Mouse (Mus musculus) hindbrain, postnatal 0 days (tissue): ENCODE measurements at regions not wholly inside any gene's neighbourhood (a gene's known extent, or its start where the extent isn't known, plus 50 kb on each side); places are given as distances from the start of the nearest gene placed in this dataset.

Experiments
- ATAC-seq: fragments of 200-750 bp; cut with Nextera tagmentation; 2 replicates; pipeline ENCODE4 v1.8.0; 2017; ENCODE audit warnings: mild to moderate bottlenecking, moderate TSS enrichment, moderate library complexity
- DNase-seq: peaks from one replicate; pipeline ENCODE4 v3.0.0-alpha.2; 2015; ENCODE audit warnings: low spot score
- H3K27ac ChIP-seq: fragments of 300-500 bp; sonication (generic); 2 replicates; pipeline ENCODE4 v1.5.1; 2014; ENCODE audit warnings: mild to moderate bottlenecking
- H3K27me3 ChIP-seq: fragments of 300-500 bp; sonication (generic); 2 replicates; pipeline ENCODE4 v1.6.1; 2014; ENCODE audit warnings: low read length, mixed read lengths; ENCODE audit not compliant: insufficient read depth
- H3K36me3 ChIP-seq: fragments of 300-500 bp; sonication (generic); 2 replicates; pipeline ENCODE4 v1.6.1; 2014; ENCODE audit warnings: low read length, mixed read lengths; ENCODE audit not compliant: insufficient read depth
- H3K4me1 ChIP-seq: fragments of 300-500 bp; sonication (generic); 2 replicates; pipeline ENCODE4 v1.6.1; 2014; ENCODE audit warnings: antibody characterized with exemption, low read length, mixed read lengths; ENCODE audit not compliant: insufficient read depth
- H3K4me2 ChIP-seq: fragments of 300-500 bp; sonication (generic); 2 replicates; pipeline ENCODE4 v1.6.1; 2014; ENCODE audit warnings: low read depth, mild to moderate bottlenecking, low read length, moderate library complexity, mixed read lengths
- H3K4me3 ChIP-seq: fragments of 300-500 bp; sonication (generic); 2 replicates; pipeline ENCODE4 v1.5.1; 2014; ENCODE audit warnings: low read length
- H3K9ac ChIP-seq: fragments of 300-500 bp; sonication (generic); replicated peaks from 2 replicates; pipeline ENCODE4 v1.6.1; 2014; ENCODE audit warnings: mild to moderate bottlenecking, low read length, moderate library complexity, mixed read lengths
- H3K9me3 ChIP-seq: fragments of 300-500 bp; sonication (generic); 2 replicates; pipeline ENCODE4 v1.6.1; 2016; ENCODE audit warnings: low read length, mixed read lengths
- CTCF ChIP-seq: IDR thresholded peaks from 2 replicates; pipeline ENCODE4 v1.5.1; 2016; ENCODE audit warnings: antibody characterized with exemption, control low read depth, low read depth
- WGBS: fragments of 180-500 bp; shearing (Covaris S2); extraction: QIAGEN DNeasy Blood & Tissue Kit; methylation state at CpG from one replicate; pipeline ENCODE4 v1.1.7; 2014; 5-methylcytosine and 5-hydroxymethylcytosine counted together

DNA sequence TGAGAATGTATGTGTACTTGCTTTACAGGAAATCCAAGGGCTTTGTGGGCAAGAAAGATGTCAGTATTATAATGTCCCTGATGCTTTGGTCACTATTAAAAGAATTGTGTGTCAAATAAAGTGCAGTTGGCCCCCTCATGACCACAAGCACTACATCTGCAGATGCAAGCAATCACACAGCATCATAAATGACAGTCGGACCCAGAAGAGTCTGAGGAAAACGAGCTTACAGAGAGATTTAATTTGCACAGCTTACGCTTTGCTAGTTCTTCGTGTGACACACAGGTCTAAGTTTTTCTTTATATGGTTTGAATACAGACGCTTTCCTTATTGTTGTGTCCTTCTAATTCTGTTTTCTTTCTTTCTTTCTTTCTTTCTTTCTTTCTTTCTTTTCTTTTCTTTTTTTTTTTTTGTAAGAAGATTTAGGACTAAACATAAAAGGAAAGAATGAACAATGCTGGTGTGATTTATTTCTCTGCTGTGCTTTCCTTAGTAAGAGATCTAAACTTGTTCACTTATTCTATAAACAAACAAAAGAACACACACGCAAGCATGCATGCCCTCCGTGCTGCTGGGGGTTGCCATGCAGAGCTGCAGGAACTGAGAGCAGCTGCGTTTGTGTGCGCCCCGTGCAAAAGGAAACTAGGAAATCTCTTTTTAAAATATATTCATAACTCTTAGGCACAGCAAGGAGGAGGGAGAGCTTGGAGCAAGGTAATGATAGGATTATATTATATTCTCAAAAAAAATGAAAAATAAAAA lies 112.6 kb upstream of the Ccser1 start:
- no peaks in the 10 kb centered on the region for H3K4me1 ChIP-seq
- no peak overlapping the region for H3K9ac ChIP-seq
- TF ChIP-seq CTCF: no peak
- 0 out of 2 replicates have a peak, but pooled peaks have one; percentile 21 for ATAC-seq
- no peak overlapping the region for H3K27ac ChIP-seq
- DNase-seq: peak; percentile 52
- no peaks in the 10 kb centered on the region for H3K36me3 ChIP-seq
- no peak overlapping the region for H3K4me3 ChIP-seq
- peak overlapping the region; percentile 19 for H3K4me2 ChIP-seq
- no peaks in the 10 kb centered on the region for H3K9me3 ChIP-seq
- H3K27me3 ChIP-seq: no peaks in the 10 kb centered on the region
- WGBS: 14% methylated on average over 10 of the region's 10 CpGs

DNA sequence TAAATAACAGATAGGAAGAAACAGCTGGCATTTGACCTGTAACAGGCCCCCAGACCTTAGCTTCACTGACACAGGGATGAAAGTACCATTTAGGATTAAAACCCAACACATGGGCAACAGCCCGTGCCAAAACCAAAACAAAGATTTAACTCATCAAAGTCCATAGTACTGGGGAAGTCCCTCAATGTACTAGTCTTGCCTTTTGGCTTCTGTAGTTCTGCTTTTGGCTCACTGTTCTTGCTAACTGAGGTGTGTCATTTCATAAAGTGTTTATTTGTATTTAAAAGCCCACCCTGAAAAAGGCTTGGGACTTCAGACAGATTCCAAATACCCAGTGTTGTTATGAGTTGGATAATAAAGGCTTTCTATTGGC lies 112.0 kb upstream of the Ccser1 start:
- Histone ChIP-seq H3K9me3 (no peaks in the 10 kb centered on the region), H3K4me2 (peak overlapping the region; percentile 19), H3K4me3 (no peak overlapping the region), H3K36me3 (no peaks in the 10 kb centered on the region), H3K27me3 (no peaks in the 10 kb centered on the region), H3K9ac (no peak overlapping the region), H3K4me1 (no peaks in the 10 kb centered on the region), H3K27ac (no peak overlapping the region)
- no peak for DNase-seq
- TF ChIP-seq CTCF: no peak
- 0 out of 2 replicates have a peak, but pooled peaks have one; percentile 32 for ATAC-seq
- WGBS: 4% methylated on average over 1 of the region's 1 CpGs

GRCm38 (mm10) chr6:61073267-61073666 lies 106.9 kb upstream of the Ccser1 start:
- DNase-seq: no peak
- H3K4me2 ChIP-seq: no peak overlapping the region
- H3K27ac ChIP-seq: no peak overlapping the region
- no peaks in the 10 kb centered on the region for H3K36me3 ChIP-seq
- H3K27me3 ChIP-seq: no peaks in the 10 kb centered on the region
- WGBS: 75% methylated on average over 3 of the region's 3 CpGs
- no peak overlapping the region for H3K4me3 ChIP-seq
- H3K9me3 ChIP-seq: no peaks in the 10 kb centered on the region
- H3K4me1 ChIP-seq: no peaks in the 10 kb centered on the region
- H3K9ac ChIP-seq: no peak overlapping the region
- TF ChIP-seq CTCF: no peak
- 0 out of 2 replicates have a peak, but pooled peaks have one; percentile 40 for ATAC-seq

DNA sequence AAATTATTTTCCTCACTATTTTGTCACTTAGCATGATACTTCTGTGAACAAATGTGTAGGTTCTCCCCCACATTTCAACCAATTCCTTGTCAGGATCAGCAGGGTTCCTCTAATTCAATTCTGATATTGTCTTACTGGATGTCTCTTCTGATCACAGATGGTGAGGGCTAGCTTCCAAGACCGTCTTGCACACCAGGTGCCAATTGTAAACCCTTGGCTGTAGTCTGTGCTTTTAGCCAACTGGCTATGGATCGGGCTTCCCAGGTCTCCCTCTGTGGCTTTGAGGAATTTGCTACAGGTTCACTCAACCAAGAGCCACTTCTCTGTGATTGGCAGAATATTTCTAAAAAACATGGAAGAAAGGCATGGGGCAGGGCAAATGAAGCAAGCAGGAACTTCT lies 106.3 kb upstream of the Ccser1 start:
- no peak overlapping the region for H3K27ac ChIP-seq
- H3K36me3 ChIP-seq: no peaks in the 10 kb centered on the region
- H3K4me1 ChIP-seq: no peaks in the 10 kb centered on the region
- no peak overlapping the region for H3K4me2 ChIP-seq
- ATAC-seq (peak; percentile 70), DNase-seq (peak; percentile 76)
- no peak overlapping the region for H3K9ac ChIP-seq
- no peak for TF ChIP-seq CTCF
- no peaks in the 10 kb centered on the region for H3K9me3 ChIP-seq
- no peaks in the 10 kb centered on the region for H3K27me3 ChIP-seq
- H3K4me3 ChIP-seq: no peak overlapping the region
- WGBS: 45% methylated on average over 2 of the region's 2 CpGs

- no peak overlapping the region for H3K9ac ChIP-seq
- ATAC-seq (no peak), DNase-seq (no peak)
- no peak overlapping the region for H3K4me3 ChIP-seq
- no peak overlapping the region for H3K4me2 ChIP-seq
- 95% methylated on average over 3 of the region's 3 CpGs for WGBS
- no peaks in the 10 kb centered on the region for H3K36me3 ChIP-seq
- no peaks in the 10 kb centered on the region for H3K27me3 ChIP-seq
- no peaks in the 10 kb centered on the region for H3K9me3 ChIP-seq
- no peak for TF ChIP-seq CTCF
- H3K27ac ChIP-seq: no peak overlapping the region
- no peaks in the 10 kb centered on the region for H3K4me1 ChIP-seq
Observed at GRCm38 (mm10) chr6:61074700-61075099, 105.4 kb upstream of the Ccser1 start.

DNA sequence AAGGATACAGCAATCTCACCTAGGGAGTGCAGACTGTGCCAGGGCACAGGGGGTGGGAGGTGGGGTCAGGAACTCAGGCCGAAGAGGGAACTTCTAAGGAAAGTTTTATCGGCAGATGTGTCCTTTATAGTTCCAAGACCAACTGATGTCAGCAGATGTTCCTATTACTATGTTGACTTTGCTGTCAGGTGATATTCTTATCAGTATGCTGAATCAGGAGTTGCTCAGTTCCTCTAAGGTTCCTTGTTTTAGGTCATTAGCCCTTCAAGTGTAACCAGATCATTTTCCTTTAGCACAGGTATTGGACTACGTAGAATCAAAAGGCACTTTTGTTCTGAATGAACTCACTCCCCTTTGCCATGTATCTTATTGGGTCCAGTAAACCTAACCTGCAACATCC lies 101.6 kb upstream of the Ccser1 start:
- Histone ChIP-seq H3K9ac (no peak overlapping the region), H3K9me3 (no peaks in the 10 kb centered on the region), H3K27me3 (no peaks in the 10 kb centered on the region), H3K36me3 (no peaks in the 10 kb centered on the region), H3K4me3 (no peak overlapping the region), H3K4me1 (no peaks in the 10 kb centered on the region), H3K4me2 (no peak overlapping the region), H3K27ac (no peak overlapping the region)
- WGBS: 80% methylated on average over 3 of the region's 3 CpGs
- no peak for ATAC-seq
- no peak for DNase-seq
- no peak for TF ChIP-seq CTCF

DNA sequence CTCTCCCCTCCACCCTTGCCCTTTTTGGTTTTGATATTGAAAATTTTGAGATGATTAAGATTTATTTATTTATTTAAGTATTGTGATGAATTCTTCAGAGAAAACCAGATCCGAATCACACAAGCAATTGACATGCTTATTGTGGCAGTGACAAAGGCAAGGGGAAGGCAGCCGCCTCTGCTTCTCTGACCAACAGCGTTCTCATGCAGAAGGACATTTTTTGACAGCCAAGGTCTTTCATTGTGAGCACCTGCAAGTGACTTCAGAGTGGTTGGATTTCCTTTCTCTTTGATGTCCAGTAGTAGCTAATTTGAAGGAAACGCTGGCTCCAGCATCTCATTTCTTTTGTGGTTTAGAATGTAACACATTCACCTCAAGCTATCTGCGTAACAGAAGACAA lies 99.5 kb upstream of the Ccser1 start:
- Histone ChIP-seq H3K27ac (no peak overlapping the region), H3K4me1 (no peaks in the 10 kb centered on the region), H3K9ac (no peak overlapping the region), H3K4me2 (no peak overlapping the region), H3K27me3 (no peaks in the 10 kb centered on the region), H3K9me3 (no peaks in the 10 kb centered on the region), H3K36me3 (no peaks in the 10 kb centered on the region), H3K4me3 (no peak overlapping the region)
- ATAC-seq: no peak
- WGBS: 43% methylated on average over 5 of the region's 5 CpGs
- no peak for TF ChIP-seq CTCF
- DNase-seq: no peak
